Mouse (Mus musculus): ENCODE measurements around the gene Oxa1l. TPM values are rescaled to one million over a fixed set of nuclear protein-coding genes. Genes with fewer than 3 reads are reported as not detected.

Oxa1l gene
- polyA plus RNA-seq, 1 experiment from 2014 or later = 16.0 TPM

- no peaks in the 10 kb centered on the region for H3K27me3 ChIP-seq
- no peak for ATAC-seq (ENCODE audit: insufficient read depth)
- H3K9me3 ChIP-seq (replicated peaks) = no peaks in the 10 kb centered on the region
- no peak overlapping the region for H3K27ac ChIP-seq (replicated peaks)
- H3K9ac ChIP-seq = no peak overlapping the region
- WGBS (ENCODE audit: insufficient replicate concordance) = 54% methylated on average over 9 of the region's 9 CpGs
- H3K4me1 ChIP-seq (replicated peaks) = peaks cover 62% of the 10 kb centered on the region
- 0 out of 2 replicates have a peak, but pooled peaks cover 6% of the 10 kb centered on the region for H3K36me3 ChIP-seq (replicated peaks)
- no peak overlapping the region for H3K4me2 ChIP-seq
- no peak overlapping the region for H3K4me3 ChIP-seq (replicated peaks)
Measured at GRCm38 (mm10) chr14:54412000-54412576, 51.5 kb downstream of the Oxa1l start.

- 51% methylated on average over 2 of the region's 2 CpGs for WGBS (ENCODE audit: insufficient replicate concordance)
- no peak for ATAC-seq (ENCODE audit: insufficient read depth)
- Histone ChIP-seq H3K9me3 (replicated peaks) (no peaks in the 10 kb centered on the region), H3K9ac (no peak overlapping the region), H3K27ac (replicated peaks) (no peak overlapping the region), H3K36me3 (replicated peaks) (0 out of 2 replicates have a peak, but pooled peaks cover 6% of the 10 kb centered on the region), H3K27me3 (no peaks in the 10 kb centered on the region), H3K4me2 (no peak overlapping the region), H3K4me1 (replicated peaks) (peaks cover 68% of the 10 kb centered on the region), H3K4me3 (replicated peaks) (no peak overlapping the region)
Measured at GRCm38 (mm10) chr14:54412629-54413170, 52.1 kb downstream of the Oxa1l start.

- ATAC-seq (ENCODE audit: insufficient read depth) = 0 out of 2 replicates have a peak, but pooled peaks have one; percentile 10
- no peaks in the 10 kb centered on the region for H3K9me3 ChIP-seq (replicated peaks)
- H3K36me3 ChIP-seq (replicated peaks) = no peaks in the 10 kb centered on the region
- peaks cover 63% of the 10 kb centered on the region for H3K4me1 ChIP-seq (replicated peaks)
- H3K27ac ChIP-seq (replicated peaks) = peak overlapping the region; percentile 29; the same call in 1 of the 2 replicates
- H3K27me3 ChIP-seq = no peaks in the 10 kb centered on the region
- H3K4me2 ChIP-seq = peak overlapping the region; percentile 55
- peak overlapping the region; percentile 12; the same call in 1 of the 2 replicates for H3K4me3 ChIP-seq (replicated peaks)
- 19% methylated on average over 18 of the region's 18 CpGs for WGBS (ENCODE audit: insufficient replicate concordance)
- H3K9ac ChIP-seq = no peak overlapping the region
Measured at GRCm38 (mm10) chr14:54413877-54414700, 53.5 kb downstream of the Oxa1l start.

- peaks cover 52% of the 10 kb centered on the region for H3K4me1 ChIP-seq (replicated peaks)
- 0 out of 2 replicates have a peak overlapping the region, but pooled peaks have one; percentile 6 for H3K9ac ChIP-seq
- H3K27ac ChIP-seq (replicated peaks) = no peak overlapping the region
- no peak for ATAC-seq (ENCODE audit: insufficient read depth)
- no peaks in the 10 kb centered on the region for H3K9me3 ChIP-seq (replicated peaks)
- H3K4me2 ChIP-seq = no peak overlapping the region
- no peaks in the 10 kb centered on the region for H3K27me3 ChIP-seq
- H3K36me3 ChIP-seq (replicated peaks) = no peaks in the 10 kb centered on the region
- H3K4me3 ChIP-seq (replicated peaks) = no peak overlapping the region
- WGBS (ENCODE audit: insufficient replicate concordance) = 39% methylated on average over 13 of the region's 13 CpGs
Measured at GRCm38 (mm10) chr14:54415241-54416020, 54.8 kb downstream of the Oxa1l start.

GRCm38 (mm10) chr14:54416229-54416775 lies 55.7 kb downstream of the Oxa1l start:
- Histone ChIP-seq H3K4me1 (replicated peaks) (peaks cover 45% of the 10 kb centered on the region), H3K27me3 (no peaks in the 10 kb centered on the region), H3K9me3 (replicated peaks) (no peaks in the 10 kb centered on the region), H3K9ac (no peak overlapping the region), H3K36me3 (replicated peaks) (no peaks in the 10 kb centered on the region), H3K27ac (replicated peaks) (no peak overlapping the region), H3K4me3 (replicated peaks) (no peak overlapping the region), H3K4me2 (no peak overlapping the region)
- ATAC-seq (ENCODE audit: insufficient read depth) = no peak
- 61% methylated on average over 5 of the region's 5 CpGs for WGBS (ENCODE audit: insufficient replicate concordance)

- H3K4me2 ChIP-seq = peak overlapping the region; percentile 66
- no peak overlapping the region for H3K9ac ChIP-seq
Measured at GRCm38 (mm10) chr14:54416830-54417229, 56.2 kb downstream of the Oxa1l start.

DNA sequence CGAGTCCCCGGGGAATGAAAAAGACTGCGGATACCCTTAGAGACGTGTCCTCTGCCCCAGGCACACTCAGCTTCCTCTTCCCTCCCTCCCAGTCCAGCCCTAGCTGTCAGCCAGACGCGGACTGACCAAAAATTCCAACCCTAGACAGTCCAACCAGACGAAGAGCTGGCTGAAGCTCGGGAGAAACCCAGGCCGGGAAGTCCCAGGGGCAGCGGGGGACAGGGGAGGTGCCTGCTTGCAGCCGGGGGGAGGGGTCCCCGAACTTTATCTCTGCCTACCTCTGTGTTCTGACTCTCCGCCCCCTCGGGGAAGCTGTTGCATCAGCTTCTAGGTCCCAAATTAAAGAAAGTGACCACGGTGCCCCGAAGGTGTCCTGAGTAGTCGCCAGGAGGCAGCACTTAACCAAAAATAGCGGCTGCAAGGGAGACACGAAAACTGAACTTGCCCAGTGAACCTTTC lies 57.0 kb downstream of the Oxa1l start, which contains the start of gene Slc7a7:
Gene Slc7a7 (minus strand): TSS at position 158 of the 459 bp plus-strand sequence.
- no peaks in the 10 kb centered on the region for H3K9me3 ChIP-seq (replicated peaks)
- H3K4me3 ChIP-seq (replicated peaks) = peak within 1 kb of the TSS; percentile 49
- H3K4me1 ChIP-seq (replicated peaks) = peaks cover 45% of the 10 kb centered on the region
- WGBS (ENCODE audit: insufficient replicate concordance) = 5% methylated on average over 19 of the region's 19 CpGs
- H3K9ac ChIP-seq = peak within 1 kb of the TSS; percentile 47
- no peaks in the 10 kb centered on the region for H3K36me3 ChIP-seq (replicated peaks)
- peak within 1 kb of the TSS; percentile 64 for H3K27ac ChIP-seq (replicated peaks)
- no peaks in the 10 kb centered on the region for H3K27me3 ChIP-seq
- peak within 1 kb of the TSS; percentile 66 for H3K4me2 ChIP-seq
- peak; percentile 61 for ATAC-seq (ENCODE audit: insufficient read depth)

More at GRCm38 (mm10) chr14:54416830-54417229, 56.2 kb downstream of the Oxa1l start:
- Histone ChIP-seq H3K36me3 (replicated peaks) (no peaks in the 10 kb centered on the region), H3K9me3 (replicated peaks) (no peaks in the 10 kb centered on the region), H3K4me3 (replicated peaks) (peak overlapping the region; percentile 49; the same call in 1 of the 2 replicates), H3K4me1 (replicated peaks) (peaks cover 45% of the 10 kb centered on the region), H3K27me3 (no peaks in the 10 kb centered on the region), H3K27ac (replicated peaks) (0 out of 2 replicates have a peak overlapping the region, but pooled peaks have one; percentile 64)
- no peak for ATAC-seq (ENCODE audit: insufficient read depth)
- WGBS (ENCODE audit: insufficient replicate concordance) = 80% methylated on average over 4 of the region's 4 CpGs

Other genes starting within 250 kb of the Oxa1l start
- gene Dad1, start 106.7 kb upstream of the Oxa1l start, polyA plus RNA-seq (2015; fragmentation: Nextera tagmentation; extraction: Ambion mirVana) = 202 and 204 TPM in 2 replicates
- 19.0 and 21.4 TPM in 2 replicates for gene Abhd4, start 106.6 kb upstream of the Oxa1l start, polyA plus RNA-seq (2015; fragmentation: Nextera tagmentation; extraction: Ambion mirVana)
- gene Olfr49, start 75.9 kb upstream of the Oxa1l start, polyA plus RNA-seq (2015; fragmentation: Nextera tagmentation; extraction: Ambion mirVana) = not detected in 2 replicates
- 9.9 and 10.5 TPM in 2 replicates for gene Slc7a7, start 56.9 kb downstream of the Oxa1l start, polyA plus RNA-seq (2015; fragmentation: Nextera tagmentation; extraction: Ambion mirVana)
- 128 and 168 TPM in 2 replicates for gene Mrpl52, start 66.1 kb downstream of the Oxa1l start, polyA plus RNA-seq (2015; fragmentation: Nextera tagmentation; extraction: Ambion mirVana)
- gene Mmp14, start 70.8 kb downstream of the Oxa1l start, polyA plus RNA-seq (2015; fragmentation: Nextera tagmentation; extraction: Ambion mirVana) = 22.6 and 24.7 TPM in 2 replicates
- gene Lrp10, start 103.3 kb downstream of the Oxa1l start, polyA plus RNA-seq (2015; fragmentation: Nextera tagmentation; extraction: Ambion mirVana) = 21.2 and 23.0 TPM in 2 replicates
- gene Rem2, start 115.3 kb downstream of the Oxa1l start, polyA plus RNA-seq (2015; fragmentation: Nextera tagmentation; extraction: Ambion mirVana) = 0.20 and 0.23 TPM in 2 replicates
- gene Prmt5, start 156.7 kb downstream of the Oxa1l start, polyA plus RNA-seq (2015; fragmentation: Nextera tagmentation; extraction: Ambion mirVana) = 25.1 and 26.3 TPM in 2 replicates
- gene Haus4, start 193.8 kb downstream of the Oxa1l start, polyA plus RNA-seq (2015; fragmentation: Nextera tagmentation; extraction: Ambion mirVana) = 33.7 and 34.1 TPM in 2 replicates
- 5.6 TPM in 2 replicates for gene Ajuba, start 216.7 kb downstream of the Oxa1l start, polyA plus RNA-seq (2015; fragmentation: Nextera tagmentation; extraction: Ambion mirVana)
- 1.9 and 2.9 TPM in 2 replicates for gene 4931414P19Rik, start 245.2 kb downstream of the Oxa1l start, polyA plus RNA-seq (2015; fragmentation: Nextera tagmentation; extraction: Ambion mirVana)